Mouse (Mus musculus) MEL (cell line): Measurements from ENCODE around the gene Nanos2. TPM values are rescaled to one million over a fixed set of nuclear protein-coding genes. Genes with fewer than 3 reads are reported as not detected.

Source experiments
- DNase-seq: peaks from one replicate; pipeline ENCODE4 v3.0.0; 2011; ENCODE audit warnings: low read depth, low spot score
- H3K27ac ChIP-seq: 2 replicates; pipeline ENCODE4 v1.5.1; 2012; ENCODE audit warnings: low read depth, mild to moderate bottlenecking, control low read depth, low read length, moderate library complexity; ENCODE audit not compliant: control insufficient read depth
- H3K27me3 ChIP-seq, 2 experiments: fragments of 150-350 bp in 1 of 2; sonication (generic) in 1 of 2; 2 replicates each; pipeline ENCODE4 v1.6.1; 2012; ENCODE audit warnings: low read length in 2 of 2, mild to moderate bottlenecking in 2 of 2, improper control_type of control experiment in 1 of 2, moderate library complexity in 1 of 2; ENCODE audit not compliant: insufficient read depth in 2 of 2, control insufficient read depth in 1 of 2
- H3K36me3 ChIP-seq, 2 experiments: 2 replicates each; pipeline ENCODE4 v1.6.1; 2012 to 2014; ENCODE audit warnings: low read length in 2 of 2, improper control_type of control experiment in 1 of 2, inconsistent platforms in 1 of 2, mild to moderate bottlenecking in 1 of 2; ENCODE audit not compliant: insufficient read depth in 2 of 2, control insufficient read depth in 1 of 2
- H3K4me1 ChIP-seq, 2 experiments: fragments of 150-350 bp in 1 of 2; sonication (generic) in 1 of 2; 2 replicates each; pipeline ENCODE4 v1.6.1; 2012; ENCODE audit warnings: low read length in 2 of 2, improper control_type of control experiment in 1 of 2, mild to moderate bottlenecking in 1 of 2; ENCODE audit not compliant: insufficient read depth in 2 of 2, control insufficient read depth in 1 of 2
- H3K4me3 ChIP-seq, 2 experiments: fragments of 150-350 bp in 1 of 2; sonication (generic) in 1 of 2; 2 replicates each; pipeline ENCODE4 v1.5.1; 2012; ENCODE audit warnings: low read depth in 2 of 2, low read length in 2 of 2, mild to moderate bottlenecking in 2 of 2, moderate library complexity in 2 of 2, control low read depth in 1 of 2, improper control_type of control experiment in 1 of 2; ENCODE audit not compliant: control insufficient read depth in 1 of 2, insufficient read depth in 1 of 2
- H3K79me2 ChIP-seq: 2 replicates; pipeline ENCODE4 v1.6.1; 2012; ENCODE audit warnings: mild to moderate bottlenecking, low read length, moderate library complexity; ENCODE audit not compliant: control insufficient read depth, poor library complexity, insufficient read depth
- H3K9ac ChIP-seq: 2 replicates; pipeline ENCODE4 v1.6.1; 2012; ENCODE audit warnings: low read depth, mild to moderate bottlenecking, control low read depth, low read length, moderate library complexity; ENCODE audit not compliant: control insufficient read depth, poor library complexity, severe bottlenecking
- H3K9me3 ChIP-seq: fragments of 150-350 bp; sonication (generic); replicated peaks from 2 replicates; pipeline ENCODE4 v1.6.1; 2012; ENCODE audit warnings: mild to moderate bottlenecking, low read length, improper control_type of control experiment, moderate library complexity; ENCODE audit not compliant: insufficient read depth
- CHD1 ChIP-seq: IDR thresholded peaks from 2 replicates; pipeline ENCODE4 v1.6.1; 2012; ENCODE audit warnings: low read depth, mild to moderate bottlenecking, inconsistent platforms, low read length, improper control_type of control experiment
- CTCF ChIP-seq, 3 experiments: IDR thresholded peaks in 2 of 3; conservative IDR thresholded peaks in 1 of 3; 2 replicates each; pipeline ENCODE4 v1.5.1; 2011 to 2012; ENCODE audit warnings: low read length in 3 of 3, low read depth in 2 of 3, mild to moderate bottlenecking in 2 of 3, improper control_type of control experiment in 1 of 3, inconsistent platforms in 1 of 3, mixed read lengths in 1 of 3, moderate library complexity in 1 of 3; ENCODE audit not compliant: control insufficient read depth in 1 of 3, insufficient read depth in 1 of 3, poor library complexity in 1 of 3, severe bottlenecking in 1 of 3
- ELF1 ChIP-seq: IDR thresholded peaks from 2 replicates; pipeline ENCODE4 v1.6.1; 2014; ENCODE audit warnings: low read depth, mild to moderate bottlenecking, inconsistent platforms, low read length, improper control_type of control experiment, moderate library complexity
- EP300 ChIP-seq, 2 experiments: IDR thresholded peaks; 2 replicates each; pipeline ENCODE4 v1.6.1; 2011; ENCODE audit warnings: improper control_type of control experiment in 2 of 2, low read length in 2 of 2, low read depth in 1 of 2, mild to moderate bottlenecking in 1 of 2
- GABPA ChIP-seq: IDR thresholded peaks from 2 replicates; pipeline ENCODE4 v1.6.1; 2012; ENCODE audit warnings: low read depth, mild to moderate bottlenecking, inconsistent platforms, low read length, improper control_type of control experiment, moderate library complexity
- HCFC1 ChIP-seq: IDR thresholded peaks from 2 replicates; pipeline ENCODE4 v1.6.1; 2012; ENCODE audit warnings: low read depth, mild to moderate bottlenecking, inconsistent platforms, low read length, improper control_type of control experiment, moderate library complexity
- MAFK ChIP-seq: IDR thresholded peaks from 2 replicates; pipeline ENCODE4 v1.6.1; 2011; ENCODE audit warnings: low read depth, mild to moderate bottlenecking, low read length, improper control_type of control experiment, borderline replicate concordance
- MAZ ChIP-seq: IDR thresholded peaks from 2 replicates; pipeline ENCODE4 v1.6.1; 2012; ENCODE audit warnings: low read depth, mild to moderate bottlenecking, inconsistent platforms, low read length, improper control_type of control experiment
- MEF2A ChIP-seq: IDR thresholded peaks from 2 replicates; pipeline ENCODE4 v1.6.1; 2014; ENCODE audit warnings: low read depth, mild to moderate bottlenecking, inconsistent platforms, low read length, improper control_type of control experiment; ENCODE audit not compliant: poor library complexity, insufficient replicate concordance, severe bottlenecking; ENCODE audit errors: extremely low read depth
- MYB ChIP-seq: IDR thresholded peaks from 2 replicates; pipeline ENCODE4 v1.6.1; 2011; ENCODE audit warnings: mild to moderate bottlenecking, low read depth, low read length, improper control_type of control experiment
- NELFE ChIP-seq: IDR thresholded peaks from 2 replicates; pipeline ENCODE4 v1.6.1; 2011; ENCODE audit warnings: low read depth, low read length, improper control_type of control experiment
- POLR2A ChIP-seq, 2 experiments: IDR thresholded peaks; 2 replicates each; pipeline ENCODE4 v1.6.1; 2011 to 2012; ENCODE audit warnings: low read length in 2 of 2, mild to moderate bottlenecking in 2 of 2, control low read depth in 1 of 2, improper control_type of control experiment in 1 of 2, low read depth in 1 of 2, moderate library complexity in 1 of 2; ENCODE audit not compliant: control insufficient read depth in 1 of 2, insufficient read depth in 1 of 2, poor library complexity in 1 of 2
- POLR2AphosphoS5 ChIP-seq: IDR thresholded peaks from 2 replicates; pipeline ENCODE4 v1.6.1; 2012; ENCODE audit warnings: low read depth, borderline replicate concordance, mild to moderate bottlenecking, inconsistent platforms, low read length, moderate library complexity, mixed read lengths
- RAD21 ChIP-seq: IDR thresholded peaks from 2 replicates; pipeline ENCODE4 v1.6.1; 2011; ENCODE audit warnings: mild to moderate bottlenecking, low read depth, low read length, improper control_type of control experiment
- SIN3A ChIP-seq: IDR thresholded peaks from 2 replicates; pipeline ENCODE4 v1.6.1; 2012; ENCODE audit warnings: low read length, improper control_type of control experiment, inconsistent platforms
- TBP ChIP-seq: IDR thresholded peaks from 2 replicates; pipeline ENCODE4 v1.8.0; 2011; ENCODE audit warnings: low read depth, low read length, improper control_type of control experiment
- TCF12 ChIP-seq: IDR thresholded peaks from 2 replicates; pipeline ENCODE4 v1.6.1; 2014; ENCODE audit warnings: low read depth, mild to moderate bottlenecking, inconsistent platforms, low read length, improper control_type of control experiment, moderate library complexity
- USF2 ChIP-seq, 2 experiments: IDR thresholded peaks; 2 replicates each; pipeline ENCODE4 v1.6.1; 2011 to 2012; ENCODE audit warnings: improper control_type of control experiment in 2 of 2, low read length in 2 of 2, borderline replicate concordance in 1 of 2, inconsistent platforms in 1 of 2, low read depth in 1 of 2, mild to moderate bottlenecking in 1 of 2; ENCODE audit not compliant: insufficient read depth in 1 of 2
- ZKSCAN1 ChIP-seq: IDR thresholded peaks from 2 replicates; pipeline ENCODE4 v1.6.1; 2012; ENCODE audit warnings: low read depth, mild to moderate bottlenecking, inconsistent platforms, low read length, improper control_type of control experiment, moderate library complexity
- ZMIZ1 ChIP-seq: IDR thresholded peaks from 2 replicates; pipeline ENCODE4 v1.6.1; 2012; ENCODE audit warnings: low read depth, mild to moderate bottlenecking, inconsistent platforms, low read length, improper control_type of control experiment, moderate library complexity
- ZNF384 ChIP-seq: IDR thresholded peaks from 2 replicates; pipeline ENCODE4 v1.6.1; 2012; ENCODE audit warnings: low read depth, mild to moderate bottlenecking, inconsistent platforms, low read length, improper control_type of control experiment
- polyA plus RNA-seq, 2 experiments: library from polyadenylated mRNA; stranded (reverse) in 1 of 2; unstranded in 1 of 2; fragments of >175 nt in 1 of 2; fragments of >200 nt in 1 of 2; gene quantifications; 2 replicates each; pipeline versions ENCODE4 v1.2.1 to v1.2.4; 2012; ENCODE audit warnings: low replicate concordance in 2 of 2, low read depth in 1 of 2; ENCODE audit not compliant: insufficient read length in 2 of 2, insufficient read depth in 1 of 2, missing spikeins in 1 of 2
- total RNA-seq: library from RNA; depleted of rRNA; stranded (reverse); fragments of 300-350 nt; gene quantifications from 2 replicates; pipeline ENCODE4 v1.2.3, GENCODE M21; 2012

Nanos2 gene
- total and polyA plus RNA-seq, 3 experiments = not detected

DNA sequence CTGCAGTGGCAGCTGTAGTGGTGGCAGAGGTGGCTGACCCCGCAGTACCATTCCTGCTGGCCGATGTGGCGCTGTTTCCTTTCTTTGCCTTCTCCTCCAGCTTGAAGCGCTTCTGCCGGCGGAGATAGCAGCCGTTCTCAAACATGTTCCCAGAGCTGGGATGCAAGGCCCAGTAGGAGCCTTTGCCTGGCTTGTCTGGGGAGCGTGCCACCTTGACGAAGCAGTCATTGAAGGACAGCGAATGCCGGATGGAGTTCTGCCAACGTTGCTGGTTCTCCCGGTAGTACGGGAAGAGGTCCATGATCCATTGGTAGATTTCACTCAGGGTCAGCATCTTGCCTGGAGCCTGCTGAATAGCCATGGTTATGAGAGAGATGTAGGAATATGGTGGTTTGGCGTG lies 27.3 kb downstream of the Nanos2 start:
- TF ChIP-seq CHD1 (no peak), ZKSCAN1 (no peak), TCF12 (no peak), HCFC1 (no peak), NELFE (no peak), CTCF (IDR thresholded peaks at IDR 0.05 in 2 of 3, conservative IDR thresholded peaks at IDR 0.05 in 1 of 3; ENCODE audit: control insufficient read depth in 1 of 3, insufficient read depth in 1 of 3, low read depth in 2 of 3, low read length in 3 of 3, poor library complexity in 1 of 3, severe bottlenecking in 1 of 3) (no peak)
- DNase-seq = no peak
- Histone ChIP-seq H3K79me2 (no peaks in the 10 kb centered on the region), H3K27me3 (peaks cover 1 to 2% of the 10 kb centered on the region in 2 experiments; a peak in 2 of 4 replicates), H3K4me1 (no peaks in the 10 kb centered on the region), H3K9me3 (no peaks in the 10 kb centered on the region), H3K9ac (no peak overlapping the region), H3K27ac (no peak overlapping the region), H3K4me3 (no peak overlapping the region), H3K36me3 (no peaks in the 10 kb centered on the region)

DNA sequence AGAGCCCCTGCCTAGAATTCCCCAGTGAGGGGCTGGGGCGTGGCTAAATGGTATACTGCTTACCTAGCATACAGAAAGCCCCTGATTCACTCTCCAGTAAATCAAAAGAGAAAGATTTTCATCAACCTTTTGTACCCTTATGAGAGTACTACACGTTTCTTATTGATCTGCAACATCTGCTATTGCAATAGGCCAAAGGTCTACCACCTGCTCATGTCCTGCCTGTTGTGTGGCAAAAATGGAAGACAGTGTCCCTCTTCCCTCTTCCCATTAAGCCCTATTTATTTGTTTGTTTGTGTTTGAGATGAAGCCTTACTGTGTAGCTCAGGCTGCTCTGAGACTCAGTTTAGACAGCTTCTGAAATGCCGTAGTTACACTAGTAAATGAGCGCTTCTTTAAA lies 28.8 kb downstream of the Nanos2 start:
- H3K9ac ChIP-seq = no peak overlapping the region
- H3K4me1 ChIP-seq = no peaks in the 10 kb centered on the region
- H3K9me3 ChIP-seq = no peaks in the 10 kb centered on the region
- DNase-seq = no peak
- H3K4me3 ChIP-seq = no peak overlapping the region
- H3K27ac ChIP-seq = no peak overlapping the region
- H3K79me2 ChIP-seq = no peaks in the 10 kb centered on the region
- no peak for TF ChIP-seq ZNF384
- TF ChIP-seq USF2 (IDR thresholded peaks at IDR 0.05; ENCODE audit: borderline replicate concordance in 1 of 2, insufficient read depth in 1 of 2, low read depth in 1 of 2, low read length in 2 of 2) = no peak
- TF ChIP-seq MAZ = no peak
- TF ChIP-seq MYB = no peak
- TF ChIP-seq ZMIZ1 = no peak
- TF ChIP-seq GABPA = no peak
- no peak for TF ChIP-seq HCFC1
- no peak for TF ChIP-seq POLR2AphosphoS5
- no peak for TF ChIP-seq TBP
- TF ChIP-seq RAD21 = no peak
- TF ChIP-seq POLR2A (IDR thresholded peaks at IDR 0.05; ENCODE audit: control insufficient read depth in 1 of 2, insufficient read depth in 1 of 2, low read depth in 1 of 2, low read length in 2 of 2, poor library complexity in 1 of 2) = no peak
- no peak for TF ChIP-seq SIN3A
- no peak for TF ChIP-seq MAFK
- TF ChIP-seq MEF2A = no peak
- no peak for TF ChIP-seq TCF12
- no peak for TF ChIP-seq EP300 (IDR thresholded peaks at IDR 0.05; ENCODE audit: low read depth in 1 of 2, low read length in 2 of 2)
- TF ChIP-seq ELF1 = no peak
- peaks cover 1 to 2% of the 10 kb centered on the region in 2 experiments; a peak in 3 of 4 replicates for H3K27me3 ChIP-seq
- H3K36me3 ChIP-seq = no peaks in the 10 kb centered on the region
